22 mouse cellular contexts compared by ENCODE assay signal in the genomic region with DNA sequence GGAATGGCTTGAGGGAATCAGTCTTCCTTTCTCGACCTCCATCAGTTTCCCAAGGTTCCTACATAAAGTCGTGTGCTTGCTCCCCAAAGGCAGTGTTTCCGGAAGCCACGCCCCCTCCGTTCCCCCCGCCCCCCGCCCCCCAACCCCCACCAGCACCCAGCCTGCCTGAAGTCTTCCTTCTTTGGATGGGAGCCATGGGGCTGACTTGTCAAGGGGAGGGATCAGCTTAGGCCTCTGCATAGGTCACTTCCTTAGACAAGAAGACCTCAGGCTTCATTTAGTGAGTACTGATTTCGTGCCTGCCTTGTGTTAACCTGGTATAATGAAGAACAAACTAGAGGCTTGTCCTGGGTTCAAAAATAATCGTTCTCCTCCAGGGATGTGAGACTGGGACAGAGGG. TPM values are rescaled to one million over a fixed set of nuclear protein-coding genes. Genes with fewer than 3 reads are reported as not detected.
DNase-seq lines count a peak whose midpoint lies in the region; TF ChIP-seq lines count a peak whose summit lies in the region.
"Had no signal": no experiment of that assay in that cellular context is flagged by ENCODE, and none has a peak within 500 bp of the region (broad histone marks: within the 10 kb centered on the region; RNA-seq: fewer than 3 reads in every experiment).

No protein-coding gene starts in this region.

- no peaks in the 10 kb centered on the region for H3K36me3 ChIP-seq in kidney, adult 2 months (ENCODE audit: control insufficient read depth, insufficient read depth, low read length)
- H3K36me3 ChIP-seq: heart, embryonic 12.5 days; intestine, embryonic 15.5 days; limb, embryonic 10.5 days; lung, embryonic 15.5 days; midbrain, embryonic 12.5 days had no signal

- peak overlapping the region; percentile 92 for H3K27ac ChIP-seq in left cerebral cortex, adult 2 months
- peak overlapping the region; percentile 41 for H3K27ac ChIP-seq in kidney, adult 2 months (ENCODE audit: insufficient read depth, low read depth, low read length)
- H3K27ac ChIP-seq: hindbrain, embryonic 14.5 days; intestine, embryonic 15.5 days; limb, embryonic 10.5 days; lung, embryonic 15.5 days; midbrain, embryonic 12.5 days had no signal

- WGBS in kidney, adult 2 months: 17% methylated on average over 9 of the region's 9 CpGs

- H3K4me3 ChIP-seq in left cerebral cortex, adult 2 months: no peak overlapping the region
- H3K4me3 ChIP-seq in kidney, adult 2 months (ENCODE audit: insufficient read depth, low read depth, low read length): no peak overlapping the region
- H3K4me3 ChIP-seq: heart, embryonic 12.5 days; intestine, embryonic 15.5 days; limb, embryonic 10.5 days; lung, embryonic 15.5 days; midbrain, embryonic 12.5 days; neural tube, embryonic 13.5 days had no signal

- no peak for TF ChIP-seq CTCF in left cerebral cortex, adult 2 months (IDR thresholded peaks at IDR 0.05)
- no peak for TF ChIP-seq CTCF in kidney, adult 2 months (conservative IDR thresholded peaks at IDR 0.05; ENCODE audit: insufficient read depth, insufficient read length, low read depth, low read length)

- TF ChIP-seq POLR2A in kidney, adult 2 months (IDR thresholded peaks at IDR 0.05; ENCODE audit: low read depth, low read length): no peak

- intact Hi-C loops in left cerebral cortex, adult 2 months (cut with DNase I): no loop called here
- intact Hi-C loops in left cerebral cortex, postnatal 4 days (cut with DNase I): loop anchor here (5.0 kb wide), 1 partner anchor 41 kb away; no protein-coding TSS in a partner anchor

- H3K27me3 ChIP-seq in kidney, adult 2 months (replicated peaks; ENCODE audit: control insufficient read depth, insufficient read depth, low read length): no peaks in the 10 kb centered on the region
- H3K27me3 ChIP-seq: intestine, embryonic 15.5 days had no signal

- peaks cover 58% of the 10 kb centered on the region for H3K4me1 ChIP-seq in kidney, adult 2 months (ENCODE audit: control insufficient read depth, insufficient read depth, low read length)

- no peak for DNase-seq in left cerebral cortex, adult 2 months (ENCODE audit: extremely low spot score in 1 of 2, low spot score in 2 of 2)
- DNase-seq in left cerebral cortex, postnatal 4 days: no peak
- peak; percentile 40 for DNase-seq in 416B (ENCODE audit: low read depth)
- peak; percentile 79 for DNase-seq in kidney, adult 2 months
- DNase-seq in kidney, postnatal 14 days: peak; percentile 59
- DNase-seq in heart, adult 11 months: no peak
- no peak for DNase-seq in thymus, postnatal 10 days (ENCODE audit: low spot score in 2 of 2)
- no peak for DNase-seq in c-Kit-positive CD71-positive TER-119-positive erythroid progenitor cells, embryonic 14.5 days (ENCODE audit: low spot score)
- DNase-seq: cerebellum, adult 11 months; cerebellum, postnatal 14 days; heart, postnatal 14 days; right cerebral cortex, postnatal 14 days; spleen, adult 18-20 months; thymus, postnatal 4 days had no signal

RNA-seq across cellular contexts. Expression of gene Camk2n1, which starts 6.8 kb away (rescaled TPM):
- 1,000 to 10,000 TPM; 1,332 to 1,386 TPM for total RNA-seq in left cerebral cortex, adult 2 months (2021)
- total RNA-seq in left cerebral cortex, postnatal 4 days (2021): 100 to 1,000 TPM; 106 to 110 TPM
- polyA plus RNA-seq in kidney, adult 2 months (2012; rRNA removed): 39.6 and 40.1 TPM in 2 replicates
- total RNA-seq: granulocyte monocyte progenitor cell, adult 5-6 weeks had no signal

RNA-seq across cellular contexts. Expression of gene Mul1, which starts 26.4 kb away (rescaled TPM):
- 10 to 100 TPM; 63.0 to 65.1 TPM for total RNA-seq in left cerebral cortex, adult 2 months (2021)
- total RNA-seq in left cerebral cortex, postnatal 4 days (2021): 10 to 100 TPM; 35.4 to 35.8 TPM
- polyA plus RNA-seq in kidney, adult 2 months (2012; rRNA removed): 31.3 and 31.8 TPM in 2 replicates

Comparison
In these comparisons a context has a peak if more than half of its experiments do, and no peak if none do; other contexts are left out.
1. RNA of gene Camk2n1, which starts 6.8 kb away (total RNA-seq): 1,332 to 1,386 TPM in left cerebral cortex, adult 2 months; 106 to 110 TPM in left cerebral cortex, postnatal 4 days; every median in the first group is over 10 times any median in the second.
2. DNase-seq: peak in 416B (single experiment), kidney, adult 2 months (single experiment) and kidney, postnatal 14 days (single experiment); none in left cerebral cortex, adult 2 months (0 of 2), left cerebral cortex, postnatal 4 days (single experiment), heart, adult 11 months (single experiment), thymus, postnatal 10 days (0 of 2) and c-Kit-positive CD71-positive TER-119-positive erythroid progenitor cells, embryonic 14.5 days (single experiment).